Mouse (Mus musculus) urinary bladder, postnatal 10 days (tissue): ENCODE results near the gene Tbx6.

ENCODE experiments used
- DNase-seq: peaks from one replicate; pipeline ENCODE4 v3.0.0; 2022; ENCODE audit warnings: low spot score

The Tbx6 gene

GRCm38 (mm10) chr7:126780971-126781635, at the start of gene Tbx6:
TSS of gene Tbx6 (plus strand) at chr7:126781483.
- no peak for DNase-seq

GRCm38 (mm10) chr7:126736122-126736521, 45.2 kb upstream of the Tbx6 start:
- no peak for DNase-seq

- no peak for DNase-seq
These were observed 41.7 kb upstream of the Tbx6 start for GRCm38 (mm10) chr7:126739551-126739950.

GRCm38 (mm10) chr7:126740132-126740735, 41.0 kb upstream of the Tbx6 start:
- DNase-seq: no peak

GRCm38 (mm10) chr7:126740977-126741376, 40.3 kb upstream of the Tbx6 start:
- no peak for DNase-seq

- DNase-seq: no peak
These were observed 39.8 kb upstream of the Tbx6 start for GRCm38 (mm10) chr7:126741452-126741851.

- no peak for DNase-seq
These were observed 39.3 kb upstream of the Tbx6 start for GRCm38 (mm10) chr7:126741964-126742482.

- DNase-seq: no peak
These were observed 35.2 kb upstream of the Tbx6 start for GRCm38 (mm10) chr7:126746066-126746465.

- DNase-seq: no peak
These were observed 34.5 kb upstream of the Tbx6 start for GRCm38 (mm10) chr7:126746798-126747197.

- no peak for DNase-seq
These were observed 32.5 kb upstream of the Tbx6 start for GRCm38 (mm10) chr7:126748824-126749223.

GRCm38 (mm10) chr7:126749582-126750343, 31.5 kb upstream of the Tbx6 start:
- no peak for DNase-seq

GRCm38 (mm10) chr7:126754866-126755265, 26.4 kb upstream of the Tbx6 start:
- no peak for DNase-seq

- DNase-seq: no peak
These were observed 22.7 kb upstream of the Tbx6 start for GRCm38 (mm10) chr7:126758539-126758938.

- peak; percentile 52 for DNase-seq
These were observed 22.1 kb upstream of the Tbx6 start, which contains the start of gene Mapk3 for GRCm38 (mm10) chr7:126759050-126759671. TSS of gene Mapk3 (plus strand) at chr7:126759601.

GRCm38 (mm10) chr7:126759672-126760390, 21.5 kb upstream of the Tbx6 start:
- DNase-seq: no peak

- DNase-seq: no peak
These were observed 20.9 kb upstream of the Tbx6 start for GRCm38 (mm10) chr7:126760391-126760802.

- DNase-seq: no peak
These were observed 20.3 kb upstream of the Tbx6 start for GRCm38 (mm10) chr7:126760956-126761355.

- DNase-seq: no peak
These were observed 19.7 kb upstream of the Tbx6 start for GRCm38 (mm10) chr7:126761529-126762067.

GRCm38 (mm10) chr7:126762471-126763008, 18.7 kb upstream of the Tbx6 start:
- no peak for DNase-seq

GRCm38 (mm10) chr7:126765540-126765939, 15.7 kb upstream of the Tbx6 start:
- no peak for DNase-seq

GRCm38 (mm10) chr7:126766201-126766600, 15.1 kb upstream of the Tbx6 start, which contains the start of gene Gdpd3:
TSS of gene Gdpd3 (plus strand) at chr7:126766334.
- no peak for DNase-seq
